Mouse (Mus musculus) limb, embryonic 12.5 days (tissue): ENCODE measurements around the gene Gm20441. TPM values are rescaled to one million over a fixed set of nuclear protein-coding genes. Genes with fewer than 3 reads are reported as not detected.

ENCODE experiments used
- ATAC-seq: fragments of 200-750 bp; cut with Nextera tagmentation; 2 replicates; pipeline ENCODE4 v1.8.0; 2017; ENCODE audit warnings: low read depth, moderate TSS enrichment; ENCODE audit not compliant: insufficient number of reproducible peaks, insufficient read depth, low FRiP score, low TSS enrichment
- H3K27ac ChIP-seq: fragments of 300-500 bp; sonication (generic); 2 replicates; pipeline ENCODE4 v1.5.1; 2016; ENCODE audit warnings: mild to moderate bottlenecking, moderate library complexity
- H3K27me3 ChIP-seq: fragments of 300-500 bp; sonication (generic); 2 replicates; pipeline ENCODE4 v1.6.1; 2016; ENCODE audit warnings: mild to moderate bottlenecking, moderate library complexity
- H3K36me3 ChIP-seq: fragments of 300-500 bp; sonication (generic); 2 replicates; pipeline ENCODE4 v1.6.1; 2016; ENCODE audit warnings: mild to moderate bottlenecking, moderate library complexity
- H3K4me1 ChIP-seq: fragments of 300-500 bp; sonication (generic); replicated peaks from 2 replicates; pipeline ENCODE4 v1.6.1; 2016
- H3K4me2 ChIP-seq: fragments of 300-500 bp; sonication (generic); 2 replicates; pipeline ENCODE4 v1.6.1; 2016; ENCODE audit warnings: mild to moderate bottlenecking, moderate library complexity
- H3K4me3 ChIP-seq: fragments of 300-500 bp; sonication (generic); replicated peaks from 2 replicates; pipeline ENCODE4 v1.5.1; 2016; ENCODE audit warnings: mild to moderate bottlenecking
- H3K9ac ChIP-seq: fragments of 300-500 bp; sonication (generic); replicated peaks from 2 replicates; pipeline ENCODE4 v1.6.1; 2016; ENCODE audit warnings: mild to moderate bottlenecking, moderate library complexity
- H3K9me3 ChIP-seq: fragments of 300-500 bp; sonication (generic); 2 replicates; pipeline ENCODE4 v1.6.1; 2016; ENCODE audit warnings: mild to moderate bottlenecking, moderate library complexity
- WGBS: fragments of 180-500 bp; shearing (Covaris S2); methylation state at CpG from one replicate; pipeline ENCODE4 v1.1.7; 2016; 5-methylcytosine and 5-hydroxymethylcytosine counted together
- polyA plus RNA-seq: library from polyadenylated mRNA; unstranded; fragments of >200 nt; fragmentation: Nextera tagmentation; extraction: Ambion mirVana; gene quantifications from 2 replicates; pipeline ENCODE4 v1.2.1, GENCODE M21; 2016

The Gm20441 gene
- polyA plus RNA-seq, 1 experiment from 2014 or later = 0.35 TPM

- peaks cover 19% of the 10 kb centered on the region for H3K4me1 ChIP-seq
- H3K27ac ChIP-seq = no peak within 1 kb of the TSS
- WGBS = 3% methylated on average over 18 of the region's 18 CpGs
- H3K4me3 ChIP-seq = peak within 1 kb of the TSS; percentile 44
- H3K4me2 ChIP-seq = peak within 1 kb of the TSS; percentile 70
- peaks cover 12% of the 10 kb centered on the region for H3K27me3 ChIP-seq
- no peaks in the 10 kb centered on the region for H3K9me3 ChIP-seq
- ATAC-seq = no peak
- H3K9ac ChIP-seq = peak within 1 kb of the TSS; percentile 56
- H3K36me3 ChIP-seq = no peaks in the 10 kb centered on the region
Observed at GRCm38 (mm10) chr10:75798176-75798696, 17.5 kb upstream of the Gm20441 start, which contains the start of gene Gstt1. TSS of gene Gstt1 (minus strand) at chr10:75798584.

DNA sequence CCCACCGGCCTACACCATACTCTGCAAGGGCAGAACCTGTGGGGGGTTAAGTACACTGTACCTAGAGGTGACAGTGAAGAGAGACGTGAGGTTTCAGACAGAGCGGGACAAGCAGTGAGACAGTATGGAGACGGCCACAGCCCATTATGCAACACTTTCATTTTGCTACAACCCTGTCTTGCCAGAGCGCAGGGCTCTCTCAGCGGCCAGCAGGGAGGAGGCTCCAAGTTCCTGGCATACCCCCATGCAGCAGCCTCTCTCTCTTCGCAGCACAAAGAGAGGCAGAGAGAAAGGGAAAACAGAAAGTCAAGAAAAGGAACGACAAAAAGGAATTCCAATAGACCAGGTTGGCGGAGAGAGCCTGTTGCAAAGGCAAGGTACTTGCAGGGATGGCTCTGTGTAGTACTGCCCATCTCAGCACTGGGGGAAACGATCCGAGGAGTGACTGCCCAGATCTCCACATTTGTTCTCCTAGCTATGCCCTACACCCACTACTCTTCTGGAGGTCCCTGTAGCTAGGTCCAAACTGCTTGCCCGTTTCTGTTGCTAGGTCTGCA, 16.9 kb upstream of the Gm20441 start:
- Histone ChIP-seq H3K27ac (no peak overlapping the region), H3K4me2 (peak overlapping the region; percentile 70), H3K27me3 (peaks cover 12% of the 10 kb centered on the region), H3K9me3 (no peaks in the 10 kb centered on the region), H3K4me1 (peaks cover 19% of the 10 kb centered on the region), H3K4me3 (peak overlapping the region; percentile 44), H3K9ac (peak overlapping the region; percentile 56), H3K36me3 (no peaks in the 10 kb centered on the region)
- WGBS = 2% methylated on average over 12 of the region's 12 CpGs
- no peak for ATAC-seq

DNA sequence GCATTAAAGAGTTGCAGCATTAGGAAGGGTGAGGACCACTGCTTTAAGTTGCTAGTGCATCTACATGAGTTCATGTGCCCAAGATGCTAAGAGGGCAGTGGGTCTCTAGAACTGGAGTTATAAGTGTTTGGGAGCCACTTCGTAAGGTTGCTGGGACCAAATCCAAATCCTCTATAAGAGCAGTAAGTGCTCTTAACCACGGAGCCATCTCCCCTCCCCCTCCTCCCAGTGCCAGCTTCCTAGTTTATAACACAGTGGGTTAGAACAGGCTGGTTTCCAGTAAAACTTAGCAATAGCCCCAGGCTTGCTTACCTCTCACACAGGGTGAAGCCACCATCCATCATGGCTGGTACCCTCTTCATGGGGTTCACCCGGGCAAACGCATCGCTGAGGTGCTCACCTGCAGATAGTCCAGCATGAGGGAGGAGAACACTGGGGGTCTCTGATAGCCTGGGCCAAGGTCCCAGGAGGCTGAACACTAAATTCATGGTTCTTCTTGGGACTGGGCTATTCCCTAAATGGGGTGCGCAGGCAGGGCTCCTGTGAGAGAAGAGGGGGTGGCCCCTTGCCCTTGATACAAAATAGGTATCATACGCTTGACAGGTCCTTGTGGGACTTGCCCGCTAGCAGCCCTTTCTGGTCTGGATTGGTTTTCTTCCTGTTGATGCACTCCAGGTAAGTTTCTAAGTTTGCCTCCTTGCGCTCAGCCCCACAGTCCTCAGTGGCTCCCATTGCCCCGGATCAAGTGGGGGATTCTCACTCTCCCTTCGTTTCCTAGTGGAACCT, 16.2 kb upstream of the Gm20441 start:
- Histone ChIP-seq H3K4me2 (peak overlapping the region; percentile 70), H3K9me3 (no peaks in the 10 kb centered on the region), H3K4me1 (peaks cover 19% of the 10 kb centered on the region), H3K27me3 (peaks cover 12% of the 10 kb centered on the region), H3K9ac (peak overlapping the region; percentile 56), H3K36me3 (no peaks in the 10 kb centered on the region), H3K4me3 (peak overlapping the region; percentile 44), H3K27ac (no peak overlapping the region)
- ATAC-seq = no peak
- 41% methylated on average over 11 of the region's 11 CpGs for whole genome bisulfite sequencing

GRCm38 (mm10) chr10:75794880-75795279, 14.1 kb upstream of the Gm20441 start:
- Histone ChIP-seq H3K4me3 (no peak overlapping the region), H3K4me1 (peaks cover 19% of the 10 kb centered on the region), H3K36me3 (no peaks in the 10 kb centered on the region), H3K4me2 (no peak overlapping the region), H3K27me3 (peaks cover 10% of the 10 kb centered on the region), H3K9ac (no peak overlapping the region), H3K9me3 (no peaks in the 10 kb centered on the region), H3K27ac (no peak overlapping the region)
- 30% methylated on average over 3 of the region's 3 CpGs for WGBS
- ATAC-seq = no peak

DNA sequence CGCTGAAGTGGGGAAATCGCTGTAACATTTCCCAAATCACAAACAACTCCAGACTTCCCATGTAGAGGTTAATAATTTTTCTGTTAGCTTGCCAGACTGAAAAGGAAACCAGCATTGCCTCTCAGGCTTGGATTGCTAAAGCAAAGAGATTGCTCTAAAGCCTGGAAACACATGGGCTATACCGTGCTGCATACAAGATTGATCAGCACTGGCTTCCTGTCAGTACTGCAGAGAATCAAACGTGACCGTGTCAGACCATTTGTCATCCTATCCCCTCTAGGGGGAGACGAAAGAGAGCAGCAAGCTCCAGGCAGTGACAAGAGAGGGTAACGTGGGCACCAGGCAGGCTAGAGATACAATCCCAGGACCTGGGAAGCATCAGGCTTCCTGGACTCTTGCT, 10.0 kb upstream of the Gm20441 start:
- Histone ChIP-seq H3K9me3 (no peaks in the 10 kb centered on the region), H3K4me1 (peaks cover 11% of the 10 kb centered on the region), H3K9ac (no peak overlapping the region), H3K4me2 (no peak overlapping the region), H3K4me3 (no peak overlapping the region), H3K27ac (no peak overlapping the region), H3K27me3 (no peaks in the 10 kb centered on the region), H3K36me3 (no peaks in the 10 kb centered on the region)
- 20% methylated on average over 7 of the region's 7 CpGs for WGBS
- no peak for ATAC-seq

DNA sequence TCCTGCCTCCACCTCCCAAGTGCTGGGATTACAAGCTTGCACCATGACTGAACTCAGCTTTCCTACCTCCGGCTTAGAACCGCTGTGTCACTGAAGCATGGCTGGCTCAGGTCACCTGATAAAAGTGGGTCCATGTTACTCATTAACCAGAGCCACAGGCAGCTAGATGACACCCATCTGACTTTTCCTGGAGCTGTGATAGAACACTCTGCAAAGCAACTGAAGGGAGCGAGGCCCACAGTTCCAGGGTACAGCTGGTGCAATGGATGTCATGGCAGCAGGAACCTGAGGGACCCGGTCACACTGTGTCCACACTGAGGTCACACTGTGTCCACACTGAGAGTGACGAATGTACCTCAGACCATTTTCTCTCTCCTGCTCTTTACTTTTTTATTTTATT, 9.1 kb upstream of the Gm20441 start:
- no peak overlapping the region for H3K9ac ChIP-seq
- H3K4me3 ChIP-seq = no peak overlapping the region
- ATAC-seq = no peak
- H3K4me2 ChIP-seq = no peak overlapping the region
- no peak overlapping the region for H3K27ac ChIP-seq
- H3K4me1 ChIP-seq = peaks cover 6% of the 10 kb centered on the region
- 88% methylated on average over 5 of the region's 5 CpGs for WGBS
- no peaks in the 10 kb centered on the region for H3K9me3 ChIP-seq
- no peaks in the 10 kb centered on the region for H3K36me3 ChIP-seq
- H3K27me3 ChIP-seq = no peaks in the 10 kb centered on the region

DNA sequence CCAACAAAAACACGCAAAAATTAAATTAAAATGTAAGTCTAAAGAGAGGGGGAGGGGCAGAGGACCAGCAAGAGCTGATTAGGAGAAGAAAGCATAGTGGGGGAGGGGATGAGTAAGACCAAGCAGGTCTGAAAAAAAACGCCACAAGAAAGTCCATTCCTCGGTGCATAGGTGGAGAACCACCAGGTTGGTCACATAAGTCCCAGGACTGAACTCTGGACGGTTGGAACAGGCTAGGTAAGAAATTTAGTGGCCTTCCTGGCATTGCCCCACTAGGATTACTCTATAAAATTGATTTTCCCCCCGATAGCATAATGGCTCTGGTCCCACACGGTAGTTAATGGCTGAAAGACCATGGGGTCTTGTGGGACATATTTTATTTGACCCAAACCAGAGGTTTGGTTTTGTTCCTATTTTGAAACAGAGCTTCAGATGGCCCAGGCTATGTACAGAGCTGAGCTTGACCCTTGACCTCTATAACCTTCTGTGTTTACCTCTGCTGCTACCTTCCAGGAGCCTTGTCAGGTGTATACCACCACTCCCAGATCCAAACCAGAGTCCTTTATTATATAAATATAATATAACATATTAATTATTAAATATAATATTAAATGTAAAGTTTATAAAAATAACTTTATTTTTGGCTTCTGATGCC, 8.5 kb upstream of the Gm20441 start:
- no peak overlapping the region for H3K4me3 ChIP-seq
- ATAC-seq = no peak
- H3K9me3 ChIP-seq = no peaks in the 10 kb centered on the region
- 77% methylated on average over 6 of the region's 6 CpGs for WGBS
- H3K27me3 ChIP-seq = no peaks in the 10 kb centered on the region
- H3K27ac ChIP-seq = no peak overlapping the region
- H3K4me2 ChIP-seq = no peak overlapping the region
- no peaks in the 10 kb centered on the region; the same call in 1 of the 2 replicates for H3K4me1 ChIP-seq
- H3K36me3 ChIP-seq = no peaks in the 10 kb centered on the region
- H3K9ac ChIP-seq = no peak overlapping the region

GRCm38 (mm10) chr10:75788277-75788676, 7.5 kb upstream of the Gm20441 start:
- H3K4me1 ChIP-seq = no peaks in the 10 kb centered on the region; the same call in 1 of the 2 replicates
- H3K4me2 ChIP-seq = no peak overlapping the region
- 91% methylated on average over 8 of the region's 8 CpGs for WGBS
- H3K27me3 ChIP-seq = no peaks in the 10 kb centered on the region
- no peak overlapping the region for H3K4me3 ChIP-seq
- ATAC-seq = no peak
- H3K27ac ChIP-seq = no peak overlapping the region
- H3K9me3 ChIP-seq = no peaks in the 10 kb centered on the region
- no peaks in the 10 kb centered on the region for H3K36me3 ChIP-seq
- H3K9ac ChIP-seq = no peak overlapping the region

DNA sequence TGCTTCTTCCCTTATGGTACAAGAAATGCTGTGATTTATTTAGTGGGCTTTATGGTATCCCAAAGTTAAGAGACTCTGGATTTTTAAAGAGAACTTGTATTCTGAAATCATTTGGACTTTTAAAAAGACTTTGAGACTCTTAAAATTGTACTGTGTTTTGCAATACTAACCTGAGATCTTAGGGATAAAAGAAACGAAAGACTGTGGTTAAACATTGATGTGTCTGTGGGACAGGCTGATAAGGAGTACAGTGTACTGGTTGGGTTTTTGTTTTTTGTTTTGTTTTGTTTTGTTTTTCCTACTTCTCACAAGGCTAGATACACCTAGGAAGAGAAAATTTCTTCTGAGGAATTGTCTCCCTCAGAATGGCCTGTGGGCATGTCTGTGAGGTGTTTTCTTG, 4.7 kb upstream of the Gm20441 start:
- WGBS = 76% methylated on average over 1 of the region's 1 CpGs
- ATAC-seq = no peak
- Histone ChIP-seq H3K4me3 (no peak overlapping the region), H3K9me3 (no peaks in the 10 kb centered on the region), H3K4me2 (no peak overlapping the region), H3K36me3 (no peaks in the 10 kb centered on the region), H3K27me3 (no peaks in the 10 kb centered on the region), H3K4me1 (no peaks in the 10 kb centered on the region), H3K9ac (no peak overlapping the region), H3K27ac (no peak overlapping the region)

DNA sequence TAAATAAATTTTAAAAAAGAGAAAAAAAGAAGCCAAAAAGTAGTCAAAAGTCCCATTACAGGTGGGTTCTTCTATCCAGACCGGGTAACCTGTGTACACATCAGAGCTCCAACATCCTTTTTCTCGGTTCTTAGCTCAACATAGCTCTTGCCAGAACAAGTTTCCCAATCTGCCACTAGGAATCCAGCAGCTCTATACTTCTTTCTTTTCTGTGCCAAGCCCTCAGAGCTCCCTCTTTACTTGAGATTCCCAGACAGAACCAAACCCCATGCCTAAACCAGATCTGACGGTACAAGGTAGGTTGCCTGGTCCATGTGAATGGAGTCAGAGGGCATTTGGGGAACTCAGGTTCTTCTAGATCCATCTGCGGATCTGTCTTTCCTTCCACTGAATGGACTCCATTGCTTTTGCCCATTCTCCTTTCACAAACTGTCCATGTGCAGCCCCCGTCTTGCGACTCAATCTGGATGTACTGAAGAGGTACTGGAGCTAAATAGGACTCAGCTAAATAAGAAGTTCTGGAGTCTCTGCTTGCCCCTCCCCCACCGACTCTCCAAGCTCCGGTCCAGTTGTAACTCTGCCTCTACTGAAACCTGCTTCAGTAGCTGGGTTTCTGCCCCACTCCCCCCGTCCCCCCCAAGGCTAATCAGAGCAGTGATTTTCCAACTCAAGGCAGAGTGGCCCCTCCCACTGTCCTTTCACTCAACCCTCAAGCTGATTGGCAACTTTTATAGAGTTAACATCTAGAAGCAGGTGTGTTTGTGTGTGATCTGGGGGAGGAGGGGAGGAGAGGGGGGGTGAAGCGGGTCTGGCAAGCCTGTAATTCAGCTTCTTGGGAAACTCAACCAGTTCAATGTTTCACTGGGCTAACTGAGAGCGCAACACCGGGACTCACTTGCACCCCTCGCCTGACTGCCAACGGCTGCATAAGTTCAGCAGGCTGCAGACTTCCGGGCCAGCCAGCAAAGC, 1.3 kb downstream of the Gm20441 start:
- H3K4me3 ChIP-seq = peak overlapping the region; percentile 48

More for the DNA sequence above, 1.3 kb downstream of the Gm20441 start:
- H3K36me3 ChIP-seq = no peaks in the 10 kb centered on the region
- peak overlapping the region; percentile 80 for H3K4me2 ChIP-seq
- H3K27ac ChIP-seq = no peak overlapping the region
- no peak overlapping the region for H3K9ac ChIP-seq
- no peak; the same call in 1 of the 2 replicates for ATAC-seq
- peaks cover 11% of the 10 kb centered on the region for H3K4me1 ChIP-seq
- H3K27me3 ChIP-seq = peaks cover 19% of the 10 kb centered on the region; the same call in 1 of the 2 replicates
- no peaks in the 10 kb centered on the region for H3K9me3 ChIP-seq
- 32% methylated on average over 15 of the region's 15 CpGs for WGBS
